Mouse (Mus musculus): ENCODE measurements around the gene Nup188.
A peak's percentile ranks its signal among the peaks of the same experiment; 100 is the strongest.

Gene Nup188

DNA sequence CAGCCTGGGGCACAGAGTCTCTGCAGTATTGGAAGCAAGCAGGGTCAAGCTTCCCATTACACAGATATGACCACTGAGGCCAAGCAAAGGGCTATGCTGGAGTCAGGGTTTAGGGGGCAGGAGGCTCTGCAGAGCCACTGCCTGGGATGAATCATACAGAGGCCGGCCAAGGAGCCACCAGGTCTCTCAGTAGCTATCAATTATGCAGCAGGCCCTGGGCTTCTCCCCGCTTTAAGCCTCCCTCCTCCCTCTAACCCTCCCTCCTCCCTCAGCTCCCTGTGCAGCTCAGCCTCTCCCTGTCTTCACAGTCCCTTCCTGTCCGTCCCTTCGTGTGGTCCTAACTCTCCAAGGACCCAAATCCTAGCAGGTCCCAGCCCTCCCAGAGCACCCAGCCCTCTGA is 70.1 kb downstream of the Nup188 start:
- DNase-seq = no peak

DNA sequence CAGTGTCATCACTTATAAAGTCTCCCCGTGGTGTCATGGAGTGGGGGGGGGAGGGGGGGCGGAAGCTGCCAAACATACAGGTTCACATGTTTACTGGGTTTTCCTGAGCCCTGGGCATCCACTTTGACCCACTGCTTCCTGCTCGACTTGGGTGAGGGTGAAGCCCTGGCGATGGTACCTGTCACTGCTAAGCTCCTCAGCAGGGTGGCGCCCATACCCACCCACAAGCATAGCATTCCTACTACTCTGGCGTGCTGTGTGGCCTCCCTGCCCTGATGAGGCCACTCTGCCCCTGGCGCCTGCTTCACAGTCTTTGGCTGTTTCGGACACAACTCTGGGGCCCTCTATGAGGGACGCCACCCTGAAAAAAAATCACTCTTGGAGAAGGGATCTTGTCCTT is 70.7 kb downstream of the Nup188 start:
- no peak for DNase-seq

DNA sequence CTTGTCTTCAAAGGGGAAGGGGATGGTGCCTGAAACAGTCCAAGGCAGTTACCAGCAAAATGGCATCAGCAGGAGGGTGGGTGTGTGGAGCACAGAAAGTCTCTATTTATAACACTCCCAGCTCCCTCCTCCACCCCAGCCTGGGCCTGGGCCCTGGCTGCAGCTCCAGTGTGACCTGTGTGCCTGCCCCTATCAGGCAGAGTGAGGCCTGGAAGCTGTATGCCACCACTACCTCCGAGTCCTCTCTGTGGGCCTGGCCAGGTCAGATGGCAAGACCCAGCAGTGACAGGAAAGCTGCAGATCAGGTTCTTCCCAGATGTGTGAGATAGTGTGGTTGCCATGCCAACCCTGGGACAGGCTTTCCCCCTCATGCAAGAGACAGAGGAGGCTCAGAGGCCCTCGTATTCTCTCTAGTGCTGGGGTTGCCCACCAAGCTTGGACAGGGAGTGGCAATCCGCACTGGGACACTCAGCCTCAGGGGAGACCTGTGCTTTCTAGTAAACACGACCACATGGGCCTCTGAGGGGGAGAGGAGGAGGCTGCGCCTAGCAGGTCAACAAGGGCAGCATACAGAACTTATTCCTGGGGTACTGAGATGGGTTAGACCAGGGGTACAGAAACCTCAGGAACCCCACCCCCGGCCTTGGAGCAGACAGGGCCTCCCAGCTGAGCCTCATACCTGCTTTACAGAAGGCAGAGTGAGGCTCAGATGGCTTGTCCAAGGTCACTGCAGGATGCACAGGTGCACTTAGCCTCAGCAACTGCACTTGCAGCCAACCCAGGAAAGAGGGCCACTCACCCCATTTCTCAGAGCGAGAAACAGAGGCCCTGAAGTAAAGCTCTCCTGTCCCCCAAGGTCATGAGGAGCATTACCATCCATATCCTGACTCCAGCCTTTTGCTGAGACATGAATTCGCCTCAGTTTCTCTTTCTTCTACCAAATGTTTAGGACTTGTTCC is 71.6 kb downstream of the Nup188 start:
- no peak for DNase-seq

DNA sequence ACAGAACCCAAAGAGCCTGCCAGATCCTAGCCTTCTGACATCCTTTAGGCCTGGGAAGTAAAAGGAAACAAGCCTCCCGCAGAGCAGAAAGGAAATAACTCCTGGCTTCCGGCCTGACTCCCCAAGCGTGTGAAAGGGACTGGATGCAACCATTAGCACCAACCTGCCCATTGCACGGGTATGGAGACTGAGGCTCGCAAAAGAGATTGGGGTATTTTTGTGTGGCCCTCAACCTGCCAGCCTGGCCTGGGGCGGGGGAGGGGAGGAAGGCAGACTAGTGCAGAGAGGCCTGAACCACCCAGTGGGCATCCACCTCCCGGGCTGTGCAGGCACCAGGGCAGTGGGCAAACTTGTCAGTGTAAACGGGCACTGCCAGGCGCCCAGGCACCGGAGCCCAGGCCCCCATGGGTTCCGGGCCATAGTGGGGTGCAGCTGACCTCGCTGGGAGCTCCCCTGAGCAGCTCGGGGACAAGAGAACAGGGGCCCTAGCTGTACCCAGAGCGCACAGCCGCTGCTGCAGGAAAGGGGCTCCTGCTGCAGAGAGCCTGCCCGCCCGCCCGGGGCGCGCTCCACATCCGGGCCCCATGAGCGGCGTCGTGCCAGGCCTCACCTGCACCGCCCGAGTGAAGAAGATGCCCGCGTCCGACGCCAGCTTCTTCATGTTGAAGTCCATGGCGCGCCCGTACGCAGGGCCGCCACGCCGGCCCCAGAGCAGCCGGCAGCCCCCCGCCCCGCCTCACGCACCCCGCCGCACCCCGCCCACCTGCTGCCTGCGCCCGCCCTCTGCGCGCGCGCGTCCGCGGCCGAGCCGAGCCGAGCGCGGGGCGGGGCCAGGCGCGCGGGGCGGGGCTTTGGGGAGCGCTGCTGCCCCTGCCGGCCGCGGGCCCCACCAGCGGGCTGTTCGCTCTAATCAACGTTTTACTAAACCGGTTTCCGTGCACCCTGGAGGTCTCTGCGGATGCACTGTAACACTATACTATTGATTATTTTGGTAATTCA is 72.6 kb downstream of the Nup188 start, which contains the start of gene Sh3glb2:
TSS of gene Sh3glb2 (minus strand) at position 805 of the 999 bp plus-strand sequence.
- peak; percentile 93 for DNase-seq

DNA sequence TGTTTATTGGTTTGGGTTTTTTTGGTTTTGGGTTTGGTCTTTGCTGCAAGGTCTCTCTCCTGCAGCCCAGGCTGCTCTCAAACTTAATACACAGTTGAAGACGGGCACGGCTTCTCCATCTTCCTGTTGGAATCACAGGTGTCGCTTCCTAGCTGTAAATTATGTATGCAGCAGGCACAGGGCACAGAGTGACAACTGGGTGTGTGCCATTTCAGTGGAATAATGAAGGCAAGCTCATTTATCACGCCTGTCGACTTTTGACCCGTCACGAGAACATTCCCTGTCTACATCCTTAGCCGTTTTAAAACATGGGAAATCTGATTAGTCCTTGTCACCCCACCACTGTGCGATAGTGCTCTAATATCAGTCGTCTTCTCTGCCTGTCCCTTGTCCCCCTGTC is 74.4 kb downstream of the Nup188 start:
- peak; percentile 33 for DNase-seq

DNA sequence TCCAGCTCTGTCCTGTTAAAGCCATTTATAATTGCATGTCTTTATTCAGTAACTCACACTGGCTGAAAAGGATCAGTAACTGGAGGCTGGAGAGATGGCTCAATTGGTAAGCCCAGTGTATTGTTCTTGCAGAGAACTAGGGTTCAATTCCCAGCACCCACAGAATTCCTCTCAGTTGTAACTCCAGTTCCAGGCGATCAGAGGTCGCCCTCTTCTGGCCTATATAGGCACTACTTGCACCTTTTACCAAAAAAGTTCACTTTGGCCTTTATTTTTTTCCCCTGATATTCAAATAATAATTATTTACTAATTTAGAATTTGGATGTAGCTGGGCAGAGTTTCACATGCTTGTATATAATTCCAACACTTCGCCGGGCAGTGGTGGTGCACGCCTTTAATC is 76.7 kb downstream of the Nup188 start:
- DNase-seq = no peak

DNA sequence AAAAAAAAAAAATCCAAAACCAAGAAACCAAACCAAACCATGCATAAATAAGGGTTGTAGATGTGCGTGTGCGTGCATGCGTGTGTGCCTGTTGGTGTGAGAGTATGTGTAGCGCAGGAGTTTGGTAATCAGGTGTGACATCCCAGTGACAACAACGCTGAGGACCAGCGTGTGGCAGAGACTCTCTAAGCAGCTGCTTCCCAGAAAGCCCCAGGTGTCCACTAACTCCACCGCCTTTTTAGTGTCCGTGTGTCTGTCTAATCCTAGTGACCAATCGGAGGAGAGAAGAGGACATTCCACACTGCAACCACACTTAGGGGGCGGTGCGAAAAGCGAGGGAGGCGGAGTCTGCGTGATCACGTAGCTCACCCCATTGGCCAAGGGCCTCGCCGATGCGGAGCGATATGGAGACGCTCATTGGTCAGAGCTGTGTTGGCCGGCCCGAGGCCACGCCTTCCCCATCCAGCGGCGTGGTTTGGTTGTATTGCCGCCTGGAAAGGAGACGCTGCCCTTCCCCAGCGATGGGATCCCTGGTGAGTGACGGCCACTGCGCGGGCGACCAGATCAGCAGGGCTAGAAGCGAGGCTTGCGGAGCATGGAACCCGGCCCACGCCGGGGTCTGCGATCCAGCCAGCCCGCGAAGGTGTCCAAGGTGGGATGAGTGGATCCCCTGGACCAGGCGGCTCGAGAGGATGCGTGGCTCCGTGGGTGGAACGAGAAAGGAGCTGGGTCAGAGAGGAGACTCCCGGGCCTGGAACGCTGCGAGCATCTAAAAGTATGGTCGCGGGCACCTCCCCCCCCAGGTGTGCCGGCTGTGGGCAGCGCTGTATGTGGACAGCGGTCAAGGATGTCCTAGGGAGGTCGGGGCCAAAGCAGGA is 77.8 kb downstream of the Nup188 start, which contains the start of gene Miga2:
TSS of gene Miga2 (plus strand) at position 461 of the 878 bp plus-strand sequence.
- DNase-seq = peak; percentile 99

DNA sequence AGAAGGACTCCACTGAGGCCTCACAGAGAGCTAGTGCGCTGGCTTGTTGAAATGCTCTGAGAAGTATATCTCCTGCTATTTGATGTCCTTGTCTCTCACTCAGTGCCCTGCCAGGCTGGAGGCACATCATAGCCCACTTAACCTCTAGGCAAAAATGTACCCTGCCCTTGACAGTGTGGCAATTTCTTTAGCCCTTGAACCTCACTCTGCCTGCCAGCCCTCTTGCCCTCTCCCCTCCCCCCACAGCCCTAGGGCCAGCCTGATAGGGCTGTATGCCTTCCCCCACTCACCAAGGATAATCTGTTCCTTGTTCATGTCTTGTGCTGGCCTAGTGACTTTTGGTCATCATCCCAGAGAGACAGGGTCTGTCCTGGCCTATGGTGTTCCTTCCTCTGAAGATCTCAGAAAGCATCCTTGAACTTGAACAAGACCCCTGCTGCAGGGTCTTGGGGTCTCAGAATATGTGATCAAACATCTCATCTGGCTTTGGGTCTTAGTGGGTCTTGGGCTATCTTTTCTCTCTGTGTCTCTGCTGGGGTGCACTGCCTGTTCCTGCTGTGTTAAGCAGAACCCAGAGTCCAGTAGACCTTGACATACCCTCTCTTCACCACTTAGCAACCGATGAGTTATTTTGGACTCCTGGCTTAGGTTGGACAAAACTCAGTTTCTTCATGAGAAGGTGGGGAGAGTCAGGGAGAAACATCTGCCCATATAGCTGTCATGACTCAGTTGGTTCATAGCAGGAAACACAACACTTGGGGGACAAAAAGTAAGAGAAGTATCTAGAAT is 79.3 kb downstream of the Nup188 start:
- DNase-seq = no peak

DNA sequence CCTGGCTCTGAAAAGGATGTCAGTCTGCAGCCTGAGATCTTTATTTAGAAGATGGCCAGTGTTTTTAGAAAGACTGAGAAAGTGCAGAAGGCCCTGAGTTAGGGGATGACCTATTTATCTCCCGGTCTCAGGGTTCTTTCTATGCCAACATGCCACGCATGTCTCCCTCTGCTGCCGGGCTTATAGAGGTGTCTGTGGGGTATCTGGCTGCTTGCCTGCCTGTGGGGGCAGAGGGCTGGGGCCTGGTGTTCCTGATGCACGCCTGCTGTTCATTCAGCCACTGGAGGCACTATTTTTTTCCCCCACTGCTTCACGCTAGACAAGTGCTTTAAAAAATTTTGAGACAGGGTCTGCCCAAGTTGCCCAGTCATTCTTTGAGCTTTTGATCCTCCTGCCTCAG is 80.0 kb downstream of the Nup188 start:
- peak; percentile 49 for DNase-seq

DNA sequence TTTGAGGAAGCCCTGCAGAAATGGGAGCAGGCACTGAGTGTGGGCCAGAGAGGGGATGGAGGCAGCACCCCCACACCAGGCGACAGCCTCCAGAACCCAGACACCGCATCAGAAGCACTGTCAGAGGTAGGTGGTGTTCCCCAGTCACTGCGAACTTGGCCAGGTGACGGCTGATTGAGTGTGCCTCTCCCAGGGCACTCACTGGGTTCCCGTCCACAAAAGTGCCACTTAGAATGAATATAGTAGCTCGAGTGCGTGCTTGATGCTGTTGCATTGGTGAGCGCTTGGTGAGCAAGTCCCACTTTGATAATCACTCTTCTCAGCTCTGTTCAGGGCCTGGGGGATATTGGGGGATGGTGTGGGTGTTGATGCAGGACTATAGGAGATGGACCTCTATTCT is 85.3 kb downstream of the Nup188 start:
- no peak for DNase-seq

DNA sequence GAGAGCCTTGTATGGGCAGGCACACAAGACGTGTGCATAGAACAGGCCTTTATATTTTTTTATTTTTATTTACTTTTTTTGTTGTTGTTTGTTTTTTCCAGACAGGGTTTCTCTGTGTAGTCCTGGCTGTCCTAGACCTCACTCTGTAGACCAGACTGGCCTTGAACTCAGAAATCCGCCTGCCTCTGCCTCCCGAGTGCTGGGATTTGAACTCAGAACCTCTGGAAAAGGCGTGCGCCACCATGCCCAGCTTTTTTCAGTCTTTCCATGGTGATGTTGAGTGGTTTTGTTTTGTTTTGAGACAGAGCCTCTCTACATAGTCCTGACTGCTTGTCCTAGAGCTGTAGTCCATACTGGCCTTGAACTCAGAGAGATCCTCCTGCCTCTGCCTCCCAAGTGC is 86.5 kb downstream of the Nup188 start:
- DNase-seq = peak; percentile 45

DNA sequence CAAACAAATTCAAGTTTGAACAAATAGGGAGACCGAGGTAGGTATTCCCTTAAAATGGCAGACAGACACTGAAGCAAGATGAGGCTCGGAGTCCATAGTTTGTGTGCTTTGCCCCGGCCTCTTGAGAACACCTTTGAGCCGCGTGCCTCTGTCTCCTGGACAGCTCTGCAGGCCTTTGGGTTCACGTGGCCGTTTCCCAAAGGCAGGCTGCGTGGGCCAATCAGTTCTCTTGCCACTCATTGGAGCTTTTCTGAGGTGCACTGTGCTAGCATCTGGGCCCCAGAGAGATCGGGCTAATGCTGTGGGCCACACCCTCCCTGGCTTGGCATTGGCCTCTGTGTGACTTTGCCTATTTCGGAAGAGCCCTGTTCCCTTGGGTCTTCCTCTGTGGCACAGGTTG is 89.7 kb downstream of the Nup188 start:
- no peak for DNase-seq

DNA sequence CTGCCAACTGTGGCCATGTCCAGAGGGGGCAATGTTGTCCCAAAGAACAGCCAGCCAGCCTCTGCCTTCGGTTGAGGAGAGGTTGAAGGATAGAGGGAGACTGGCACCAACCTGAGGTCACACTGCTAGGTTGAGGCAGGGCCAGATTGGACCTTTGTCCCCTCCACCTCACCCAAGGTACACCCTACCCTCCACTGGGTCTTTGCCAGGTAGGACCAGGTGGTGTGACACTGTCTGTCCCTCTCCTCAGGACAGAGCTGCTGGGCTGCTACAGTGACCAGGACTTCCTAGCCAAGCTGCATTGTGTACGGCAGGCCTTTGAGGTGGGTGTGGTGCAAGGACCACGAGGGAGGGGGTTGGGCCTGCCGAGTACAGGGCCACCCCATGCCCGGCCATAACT is 91.5 kb downstream of the Nup188 start:
- DNase-seq = no peak

DNA sequence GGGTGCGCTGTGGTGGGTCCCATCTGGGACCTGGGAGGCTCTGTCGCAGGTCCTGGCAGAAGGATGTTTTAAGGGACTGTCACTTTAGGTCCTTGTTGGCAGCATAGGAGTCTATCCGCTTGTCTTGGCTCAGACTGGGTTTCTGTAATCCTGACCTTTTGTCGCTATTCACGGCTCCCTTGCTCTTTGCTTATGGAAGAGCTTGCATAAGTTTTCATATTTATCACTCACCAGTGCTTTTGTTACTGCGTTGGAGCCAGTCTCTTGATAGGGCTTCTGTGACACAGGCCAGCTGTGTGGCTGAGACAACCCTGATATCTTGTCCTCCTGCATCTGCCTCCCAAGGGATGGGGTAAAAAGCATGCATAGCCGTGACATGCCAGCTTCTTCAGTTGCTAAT is 93.1 kb downstream of the Nup188 start:
- DNase-seq = no peak

DNA sequence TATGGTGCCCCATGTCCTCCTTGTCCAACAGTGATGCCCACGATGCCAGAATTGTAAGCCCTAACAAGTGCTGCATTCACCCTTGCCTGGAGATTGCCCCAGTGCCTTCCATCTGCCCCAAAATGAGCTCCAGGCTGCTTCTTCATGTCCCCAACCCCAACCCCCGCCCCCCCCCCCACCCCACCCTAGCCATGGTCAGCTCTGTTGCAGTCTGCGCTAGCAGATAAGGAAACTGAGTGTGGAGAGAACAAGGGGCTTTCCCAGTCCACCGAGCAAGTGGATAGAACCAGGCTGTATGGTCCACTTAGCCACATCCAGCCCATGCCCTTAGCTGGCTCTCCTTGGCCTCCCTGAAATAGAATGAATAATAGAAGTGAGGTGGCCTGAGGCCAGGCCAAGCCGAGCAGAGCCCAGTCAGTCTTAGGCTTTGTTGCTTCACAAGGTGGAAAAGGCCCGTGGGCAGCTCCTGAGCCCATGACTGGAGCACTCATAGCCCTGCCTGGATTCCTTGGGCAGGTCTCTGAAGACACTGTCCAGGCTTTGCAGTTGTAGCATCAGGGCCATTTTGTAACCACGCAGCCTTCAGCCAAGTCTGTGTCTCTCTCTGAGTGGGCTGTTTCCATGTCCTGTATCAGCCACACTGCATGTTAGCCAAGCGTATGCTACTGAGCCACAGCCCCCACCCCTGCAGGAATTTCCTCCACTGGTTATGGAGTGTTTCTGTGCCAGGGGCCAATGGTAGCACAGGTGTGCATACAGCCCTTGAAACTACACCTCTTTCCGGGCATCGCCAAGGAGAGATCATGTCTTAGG is 94.6 kb downstream of the Nup188 start:
- DNase-seq = no peak

DNA sequence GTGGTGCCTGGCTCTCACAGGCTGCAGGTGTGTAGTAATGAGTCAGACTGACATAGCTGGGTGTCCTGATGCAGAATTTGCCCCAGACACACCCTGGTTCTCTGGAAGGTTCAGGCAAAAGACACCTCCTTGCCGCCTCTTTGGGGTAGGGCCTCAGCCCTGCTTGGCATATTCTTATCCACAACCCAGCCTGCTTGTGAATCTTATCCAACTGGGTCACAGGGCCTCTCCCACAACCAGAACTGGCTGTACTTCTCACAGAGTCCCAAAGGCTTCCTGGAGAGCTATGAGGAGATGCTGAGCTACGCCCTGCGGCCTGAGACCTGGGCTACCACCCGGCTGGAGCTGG is 95.2 kb downstream of the Nup188 start:
- DNase-seq = no peak

DNA sequence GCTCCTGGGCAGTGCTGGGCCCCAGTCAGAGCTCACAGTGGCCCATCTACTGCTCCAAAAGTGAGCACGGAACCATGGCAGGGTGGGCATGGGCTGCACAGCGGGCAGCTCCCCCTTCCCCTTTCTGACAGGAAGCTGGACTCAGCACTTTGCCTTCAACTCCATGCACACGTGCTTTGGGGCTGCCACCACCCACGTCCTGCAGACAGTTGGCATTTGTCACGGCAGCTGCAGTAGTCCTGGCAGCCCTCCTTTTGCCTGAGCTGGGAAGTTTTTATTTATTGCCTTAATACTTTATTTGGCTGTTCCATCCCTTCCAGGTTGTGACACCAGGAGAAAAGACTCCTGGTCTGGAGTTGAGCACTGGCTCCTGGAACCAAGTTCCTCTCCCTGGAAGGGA is 98.6 kb downstream of the Nup188 start:
- no peak for DNase-seq

DNA sequence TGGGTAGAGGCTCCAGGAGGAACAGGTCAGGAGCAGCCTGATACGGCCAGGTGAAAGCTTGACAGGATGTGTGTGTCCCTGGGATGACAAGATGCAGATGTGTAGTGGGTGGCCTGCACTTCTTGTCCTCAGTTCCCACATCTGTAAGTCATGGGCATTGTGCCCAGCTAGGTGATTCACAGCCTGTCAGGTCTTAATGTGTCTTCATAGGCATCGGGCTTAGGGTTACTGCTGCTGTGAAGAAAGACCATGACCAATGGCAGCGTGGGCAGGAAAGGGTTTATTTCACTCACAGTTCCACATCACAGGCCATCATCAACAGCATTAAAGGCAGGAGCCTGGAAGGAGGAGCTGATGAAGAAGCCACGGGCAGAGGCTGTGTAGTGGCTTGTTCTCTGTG is 99.4 kb downstream of the Nup188 start:
- no peak for DNase-seq

DNA sequence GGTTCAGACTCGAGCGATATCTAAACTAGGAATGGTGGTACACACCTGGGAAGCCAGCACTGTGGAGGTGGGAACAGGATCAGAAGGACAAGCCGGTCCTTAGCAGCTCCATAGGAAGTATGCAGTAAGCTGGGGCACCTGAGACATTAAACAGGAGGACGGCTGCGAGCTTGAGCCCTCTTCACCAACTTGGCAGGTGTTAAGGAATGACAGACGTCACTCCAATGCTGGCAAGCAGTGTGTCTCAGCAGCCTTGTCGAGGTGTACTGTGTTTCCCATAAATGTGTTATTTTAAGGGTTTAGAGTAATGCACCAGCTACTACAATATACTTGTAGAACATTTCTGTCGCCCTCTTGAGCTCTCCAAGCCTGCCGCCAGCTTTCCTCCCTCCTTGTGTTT is 100.7 kb downstream of the Nup188 start:
- no peak for DNase-seq

DNA sequence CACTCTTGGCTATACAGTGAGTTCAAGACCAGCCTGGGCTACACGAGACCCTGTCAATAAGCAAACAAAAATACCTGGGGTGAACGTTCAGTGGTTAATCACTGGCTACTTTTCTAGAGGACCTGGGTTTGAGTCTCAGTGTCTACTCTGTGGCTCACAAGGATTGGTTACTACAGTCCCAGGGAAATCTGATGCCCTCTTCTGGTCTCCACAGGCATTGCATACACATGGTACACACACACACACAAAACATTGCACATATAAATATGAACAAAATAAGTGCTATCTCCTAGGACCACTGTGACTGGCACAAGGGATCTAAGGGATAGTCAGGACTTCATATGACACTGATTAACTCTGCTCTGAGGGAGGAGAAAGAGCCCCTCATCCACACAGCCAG is 102.8 kb downstream of the Nup188 start:
- DNase-seq = no peak

DNA sequence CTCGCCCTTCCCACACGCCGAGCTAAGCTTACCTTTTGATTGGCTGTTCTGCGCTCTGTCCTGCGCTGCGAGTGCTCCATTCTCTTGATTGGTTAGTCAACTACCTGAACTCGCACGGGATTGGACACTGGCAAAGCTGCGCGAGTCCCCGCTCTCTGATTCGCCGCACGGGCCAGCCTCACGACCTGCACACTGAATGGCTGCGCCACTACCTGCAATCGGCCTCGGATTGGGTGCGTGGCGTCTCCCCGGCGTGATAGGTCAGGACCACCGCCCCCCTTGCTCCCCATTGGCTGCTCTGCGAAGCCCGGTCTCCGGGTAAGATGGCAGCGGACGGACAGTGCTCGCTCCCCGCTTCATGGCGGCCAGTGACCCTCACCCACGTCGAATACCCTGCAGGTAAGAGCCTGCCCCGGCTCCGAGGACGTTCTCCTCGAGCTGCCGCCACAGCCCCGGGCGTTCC is 105.9 kb downstream of the Nup188 start, which contains the start of gene Dolpp1:
TSS of gene Dolpp1 (plus strand) at position 141 of the 463 bp plus-strand sequence.
- DNase-seq = peak; percentile 98

Measured in kidney, postnatal 14 days (tissue).